Mouse (Mus musculus): Measurements from ENCODE around the gene Scgb2a2.

DNA sequence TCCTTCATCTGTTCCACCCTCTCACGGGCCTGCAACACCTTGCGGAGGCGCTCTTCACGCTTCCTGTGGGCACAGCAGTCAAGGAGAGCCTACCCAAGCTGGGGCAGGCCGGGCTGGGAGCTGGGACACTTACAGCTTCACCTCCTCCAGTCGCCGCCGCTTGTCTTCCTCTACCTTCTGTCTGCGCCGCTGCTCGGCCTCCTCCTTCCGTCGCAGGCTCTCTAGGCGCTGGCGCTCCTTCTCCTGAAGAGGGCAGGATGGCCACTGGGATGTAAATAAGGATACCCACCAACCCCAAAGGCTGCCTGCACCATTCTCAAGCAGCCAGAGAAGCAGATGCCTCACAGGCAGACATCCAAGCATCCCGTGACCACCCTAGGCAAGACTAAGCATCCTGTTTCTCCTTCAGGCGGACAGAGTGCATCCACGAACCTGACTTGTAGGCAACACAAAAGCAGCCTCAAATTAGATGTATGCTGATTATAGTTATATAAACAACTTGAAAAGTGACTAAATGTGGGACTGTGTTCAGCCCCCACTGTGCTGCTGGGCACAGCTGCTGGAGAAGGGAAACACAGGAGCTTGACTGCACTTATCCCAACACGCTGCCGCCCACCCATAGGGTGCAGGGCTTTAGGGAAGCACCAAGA, 30.9 kb downstream of the Scgb2a2 start:
- TF ChIP-seq CTCF (IDR thresholded peaks at IDR 0.05; ENCODE audit: borderline replicate concordance, insufficient read depth, low read depth, low read length) = no peak
- no peak for TF ChIP-seq POLR2A (IDR thresholded peaks at IDR 0.05; ENCODE audit: borderline replicate concordance, insufficient read depth, low read length)

Data from cerebellum, adult 2 months (tissue).